Mouse (Mus musculus) adipocyte (in vitro differentiated cells): Measurements from ENCODE around the gene Retsat.
A peak's percentile ranks its signal among the peaks of the same experiment; 100 is the strongest.

Experiments
- DNase-seq: peaks from one replicate; pipeline ENCODE4 v3.0.0-alpha.2; 2016; ENCODE audit warnings: low spot score

Gene Retsat

DNA sequence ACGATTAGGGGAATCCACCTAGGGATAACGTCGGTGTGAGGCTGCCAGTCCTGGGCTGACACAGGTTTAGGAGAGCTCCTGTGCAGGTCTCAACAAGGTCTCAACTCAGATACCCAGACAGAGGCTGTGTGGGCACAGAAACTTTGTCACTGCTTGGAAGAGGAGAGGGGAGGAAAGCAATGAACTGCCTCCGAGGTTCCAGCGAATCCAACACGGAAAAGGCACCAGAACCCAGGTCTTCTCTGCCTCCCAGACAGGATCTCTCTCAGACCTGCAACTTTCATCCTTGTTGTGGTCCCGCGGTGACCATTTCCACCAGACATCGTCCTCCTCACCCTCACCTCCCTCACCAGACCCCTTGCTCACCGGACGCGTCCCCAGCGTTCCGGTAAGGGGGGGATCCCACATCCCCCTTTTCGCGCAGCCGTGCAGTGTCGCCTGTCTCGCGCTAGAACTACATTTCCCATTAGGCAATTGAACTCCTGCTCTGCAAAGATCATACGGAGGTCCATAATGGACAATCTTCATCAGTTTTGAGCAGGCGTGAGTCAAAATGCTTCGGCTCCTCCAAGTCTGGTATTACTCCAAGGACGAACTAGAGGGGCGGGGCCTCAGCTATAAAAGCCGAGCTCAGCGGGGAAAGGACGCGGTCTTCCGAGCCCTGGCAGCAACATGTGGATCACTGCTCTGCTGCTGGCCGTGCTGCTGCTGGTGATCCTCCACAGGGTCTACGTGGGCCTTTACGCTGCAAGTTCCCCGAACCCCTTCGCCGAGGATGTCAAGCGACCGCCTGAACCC lies at the start of gene Retsat, which contains the start of gene Elmod3:
Retsat (plus strand) TSS at position 520 of the 798 bp plus-strand sequence.
Elmod3 (minus strand) TSS at position 458 of the 798 bp plus-strand sequence.
- peak; percentile 99 for DNase-seq

GRCm38 (mm10) chr6:72549041-72549580 lies 49.2 kb upstream of the Retsat start:
- DNase-seq = peak; percentile 61

GRCm38 (mm10) chr6:72550025-72550424 lies 48.2 kb upstream of the Retsat start:
- DNase-seq = no peak

DNA sequence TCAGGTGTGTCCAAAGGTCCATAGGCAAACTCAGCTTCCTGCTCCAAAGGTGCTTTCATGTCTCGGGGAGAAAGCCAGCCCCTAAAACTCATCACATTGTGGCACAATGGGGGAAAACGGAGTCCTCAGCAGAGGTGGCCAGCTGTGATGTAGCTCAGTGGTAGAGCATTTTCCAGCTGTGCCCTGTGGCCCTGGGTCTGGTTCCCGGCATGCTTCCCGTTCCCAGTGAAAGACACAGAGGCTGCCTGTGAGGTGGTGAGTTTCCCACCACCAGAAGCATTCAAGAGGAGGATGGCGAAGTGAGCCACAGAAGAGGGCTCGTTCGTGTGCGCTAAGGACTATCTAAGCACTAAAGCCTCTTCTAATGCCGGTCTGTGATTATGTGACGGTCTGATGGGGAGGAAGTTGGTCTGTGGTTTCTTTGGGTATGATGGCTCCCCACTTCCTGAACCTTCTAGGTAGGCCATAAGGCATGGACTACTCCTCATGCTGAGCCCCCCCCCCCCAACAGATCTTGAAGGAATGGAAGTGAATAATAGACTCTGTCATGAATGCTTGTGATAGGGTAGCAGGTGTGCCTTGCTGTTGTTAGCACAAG lies 47.7 kb upstream of the Retsat start:
- DNase-seq = no peak

- peak; percentile 72 for DNase-seq
Measured at GRCm38 (mm10) chr6:72552171-72553078, 45.9 kb upstream of the Retsat start.

DNA sequence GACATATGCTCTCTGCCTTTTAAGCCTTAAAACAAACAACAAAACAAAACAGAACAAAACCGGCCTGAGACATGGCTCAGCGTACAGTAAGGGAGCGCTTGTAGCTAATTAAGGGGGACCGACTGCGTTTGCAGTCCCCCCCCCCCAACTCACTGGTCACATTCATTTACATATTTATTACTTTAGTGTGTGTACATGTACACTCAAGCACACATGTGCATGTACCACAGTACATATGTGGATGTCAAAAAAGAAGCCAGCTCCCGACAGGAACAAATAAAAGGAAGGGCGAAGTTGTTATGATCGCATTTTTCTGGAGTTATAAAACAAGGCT lies 45.2 kb upstream of the Retsat start:
- no peak for DNase-seq

- DNase-seq = no peak
Measured at GRCm38 (mm10) chr6:72560801-72561200, 37.5 kb upstream of the Retsat start.

- DNase-seq = no peak
Measured at GRCm38 (mm10) chr6:72562486-72562885, 35.8 kb upstream of the Retsat start.

GRCm38 (mm10) chr6:72562894-72563293 lies 35.4 kb upstream of the Retsat start:
- DNase-seq = no peak

DNA sequence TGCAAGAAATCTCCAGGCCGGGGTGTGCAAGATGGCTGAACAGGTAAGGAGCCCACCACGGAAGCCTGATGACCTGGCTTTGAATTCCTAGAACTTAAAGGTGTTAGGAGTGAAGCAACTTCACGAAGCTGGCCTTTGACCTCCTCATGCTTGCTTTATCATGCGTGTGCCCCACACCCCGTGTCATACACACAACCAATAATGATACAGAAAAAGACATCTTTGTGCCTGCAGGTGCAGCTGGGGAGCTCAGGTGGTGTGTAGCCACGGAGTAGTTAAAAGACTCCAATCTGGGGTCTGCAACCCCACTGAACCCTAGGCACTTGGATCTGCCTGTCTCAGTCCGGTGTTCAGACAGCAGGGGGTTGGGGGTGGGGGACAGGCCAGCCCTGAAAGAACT lies 32.8 kb upstream of the Retsat start:
- no peak for DNase-seq

DNA sequence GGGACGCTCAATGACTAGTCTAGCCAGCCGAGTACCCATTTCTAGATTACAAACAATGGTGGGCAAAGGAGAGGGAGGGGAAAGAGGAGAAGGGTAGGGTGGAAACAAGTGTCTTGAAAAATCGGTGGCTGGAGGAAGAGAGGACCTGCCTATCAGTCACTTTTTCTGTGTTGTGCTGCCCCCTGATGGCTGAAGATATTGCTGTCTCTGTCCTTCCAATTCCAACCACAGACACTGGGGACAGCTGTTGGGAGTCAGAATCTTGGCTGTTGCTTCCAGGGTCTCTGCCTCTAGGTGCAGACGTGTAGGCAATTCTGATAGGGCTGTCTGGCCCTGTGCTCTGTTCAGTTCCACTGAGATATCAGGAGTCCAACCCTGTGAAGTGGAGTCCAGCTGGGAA lies 32.2 kb upstream of the Retsat start:
- DNase-seq = peak; percentile 95

- DNase-seq = peak; percentile 41
Measured at GRCm38 (mm10) chr6:72567508-72567907, 30.8 kb upstream of the Retsat start.

DNA sequence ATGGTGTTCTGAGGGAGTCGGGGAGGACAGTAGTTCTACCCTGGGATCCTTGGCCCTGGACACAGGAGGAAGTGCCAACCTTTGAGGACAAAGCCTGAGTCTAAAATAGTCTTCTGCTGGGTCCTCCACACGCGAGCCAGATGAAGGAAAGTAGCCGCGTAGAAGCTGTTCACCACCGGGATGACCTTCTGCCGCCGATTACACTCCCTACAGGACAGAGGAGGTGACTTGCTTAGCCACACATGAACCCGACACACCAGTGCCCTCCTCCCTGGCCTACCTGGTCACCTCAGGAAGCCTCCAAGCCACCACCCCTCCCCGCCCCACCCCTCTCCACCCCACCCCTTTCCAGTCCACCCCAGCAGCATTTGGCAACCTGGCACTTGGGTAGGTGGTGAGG lies 29.5 kb upstream of the Retsat start:
- DNase-seq = no peak

GRCm38 (mm10) chr6:72570644-72571397 lies 27.5 kb upstream of the Retsat start:
- peak; percentile 74 for DNase-seq

GRCm38 (mm10) chr6:72571826-72572225 lies 26.4 kb upstream of the Retsat start:
- peak; percentile 59 for DNase-seq

DNA sequence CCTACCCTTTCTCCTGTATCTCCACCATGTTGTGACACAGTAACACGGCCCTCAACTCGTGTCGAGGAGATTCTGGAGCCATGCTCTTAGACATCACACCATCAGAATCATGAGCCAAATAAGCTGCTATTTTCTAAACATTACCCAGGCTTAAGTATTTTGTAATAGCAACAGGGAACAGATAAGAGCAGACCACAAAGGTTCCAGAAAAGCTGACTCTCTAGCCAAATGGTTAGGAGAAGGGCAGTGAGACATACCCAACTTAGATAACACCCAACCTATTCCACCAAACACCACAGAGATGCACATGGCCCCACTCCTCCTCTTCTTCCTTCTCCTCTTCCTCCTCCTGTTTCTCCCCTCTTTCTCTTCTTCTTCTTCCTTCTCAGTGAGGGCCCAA lies 22.2 kb upstream of the Retsat start:
- no peak for DNase-seq

DNA sequence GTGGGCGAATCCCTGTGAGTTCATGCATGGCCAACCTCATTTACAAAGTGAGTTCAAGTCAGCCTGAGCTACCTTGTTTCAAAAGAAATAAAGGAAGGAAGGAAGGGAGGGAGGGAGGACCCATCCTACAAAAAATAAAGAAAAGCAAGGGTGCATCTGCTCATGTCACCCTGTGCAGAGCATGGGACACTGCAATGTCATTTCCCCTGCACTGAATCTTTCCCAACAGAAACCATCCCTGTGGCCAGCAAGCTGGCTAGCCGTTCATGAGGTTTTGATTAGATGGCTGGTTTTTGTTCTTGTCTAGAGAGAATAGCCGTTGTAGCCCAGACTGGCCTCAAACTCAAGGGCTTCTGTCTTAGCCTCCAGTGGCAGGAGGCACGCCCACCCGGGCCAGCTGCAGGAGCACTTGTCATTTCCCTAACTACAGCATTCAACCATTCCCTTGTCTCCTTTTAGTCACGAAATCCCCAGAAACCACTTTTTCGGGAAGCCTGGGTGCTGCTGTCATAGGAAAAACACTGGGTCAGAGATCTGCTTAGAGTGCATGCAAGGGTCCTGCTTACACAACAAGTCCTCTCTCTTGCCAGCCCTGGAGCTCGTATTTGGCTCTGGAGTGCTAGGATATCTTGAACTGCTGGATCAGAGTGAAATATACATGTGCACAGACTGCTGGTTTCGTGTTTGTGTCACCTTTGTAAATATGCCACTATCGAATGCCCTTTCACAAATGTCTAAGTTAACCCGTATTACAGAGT lies 16.5 kb upstream of the Retsat start:
- DNase-seq = peak; percentile 97

DNA sequence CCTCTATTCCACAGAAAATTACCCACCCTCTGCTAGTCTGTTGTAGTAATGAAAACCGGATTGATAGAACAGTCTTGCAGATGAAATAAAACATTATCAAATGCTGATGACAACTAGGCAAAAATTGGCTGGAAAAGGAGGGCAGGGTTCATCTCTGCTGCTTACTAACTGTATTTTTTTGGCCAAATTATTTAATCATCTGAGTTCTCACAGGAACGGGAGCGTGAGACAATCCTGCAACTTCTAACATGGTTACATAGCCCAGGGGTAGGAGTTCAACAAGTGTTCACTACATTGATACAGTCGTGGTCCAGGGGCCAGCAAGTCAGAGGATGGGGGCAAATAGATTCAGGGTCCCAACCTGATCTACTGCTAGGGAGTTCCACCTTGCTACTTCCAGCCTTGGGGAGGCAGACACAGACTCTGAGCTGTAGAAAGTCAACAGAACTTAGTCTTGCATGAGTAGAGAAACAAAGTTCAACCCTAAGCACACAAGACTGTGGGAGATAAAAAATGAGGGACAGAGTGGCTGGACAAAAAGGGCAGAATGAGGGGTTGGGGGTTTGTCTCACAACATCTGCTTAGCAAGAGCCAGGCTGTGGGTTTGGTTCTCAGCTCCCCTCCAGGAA lies 14.9 kb upstream of the Retsat start:
- peak; percentile 91 for DNase-seq

GRCm38 (mm10) chr6:72584154-72584553 lies 14.1 kb upstream of the Retsat start:
- no peak for DNase-seq

DNA sequence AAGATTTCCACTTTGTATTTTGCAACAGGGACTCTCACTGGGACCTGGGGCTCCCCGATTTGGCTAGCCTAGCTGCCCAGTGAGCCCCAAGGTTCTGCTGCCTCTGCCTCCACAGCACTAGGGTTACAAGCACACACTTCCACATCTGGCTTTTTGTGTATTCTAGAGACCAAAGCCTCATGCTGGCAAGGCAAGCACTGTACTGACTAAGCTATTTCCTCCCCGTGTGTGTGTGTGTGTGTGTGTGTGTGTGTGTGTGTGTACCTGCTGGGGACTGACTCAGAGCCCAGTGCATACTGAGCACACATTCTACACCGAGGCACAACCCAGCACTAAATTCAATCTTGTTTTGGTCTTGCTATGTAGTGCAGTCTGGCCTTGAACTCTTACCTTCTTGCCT lies 11.6 kb upstream of the Retsat start:
- DNase-seq = no peak
